ENCODE assay signal across 11 mouse cellular contexts in genomic region chr9:90055409-90055808, GRCm38 (mm10). TPM values are rescaled to one million over a fixed set of nuclear protein-coding genes. Genes with fewer than 3 reads are reported as not detected.
DNase-seq lines count a peak whose midpoint lies in the region; ATAC-seq and TF ChIP-seq lines count a peak whose summit lies in the region.
"Had no signal": no experiment of that assay in that cellular context is flagged by ENCODE, and none has a peak within 500 bp of the region (broad histone marks: within the 10 kb centered on the region; RNA-seq: fewer than 3 reads in every experiment).

No protein-coding gene starts in this region.

- no peaks in the 10 kb centered on the region for H3K36me3 ChIP-seq in heart, embryonic 13.5 days
- H3K36me3 ChIP-seq in lung, postnatal 0 days (ENCODE audit: insufficient read depth, low read length): no peaks in the 10 kb centered on the region
- H3K36me3 ChIP-seq in embryonic facial prominence, embryonic 15.5 days: no peaks in the 10 kb centered on the region
- H3K36me3 ChIP-seq in liver, embryonic 13.5 days: no peaks in the 10 kb centered on the region
- H3K36me3 ChIP-seq in thymus, adult 2 months (ENCODE audit: control insufficient read depth, insufficient read depth, low read length): no peaks in the 10 kb centered on the region
- H3K36me3 ChIP-seq: forebrain, embryonic 12.5 days had no signal

- no peak overlapping the region for H3K27ac ChIP-seq in heart, embryonic 13.5 days (replicated peaks)
- H3K27ac ChIP-seq in lung, postnatal 0 days (ENCODE audit: low read length): peak overlapping the region; percentile 94
- H3K27ac ChIP-seq in embryonic facial prominence, embryonic 15.5 days (replicated peaks): no peak overlapping the region
- H3K27ac ChIP-seq in liver, embryonic 13.5 days: no peak overlapping the region
- no peak overlapping the region for H3K27ac ChIP-seq in thymus, adult 2 months (ENCODE audit: control insufficient read depth, insufficient read depth, low read length)
- H3K27ac ChIP-seq: forebrain, embryonic 12.5 days had no signal

- peak overlapping the region; percentile 81 for H3K4me2 ChIP-seq in heart, embryonic 13.5 days
- H3K4me2 ChIP-seq in lung, postnatal 0 days (replicated peaks; ENCODE audit: low read depth, low read length): peak overlapping the region; percentile 79
- H3K4me2 ChIP-seq in embryonic facial prominence, embryonic 15.5 days (replicated peaks): peak overlapping the region; percentile 80
- H3K4me2 ChIP-seq in liver, embryonic 13.5 days: peak overlapping the region; percentile 33; the same call in 1 of the 2 replicates

- peak overlapping the region; percentile 69 for H3K4me3 ChIP-seq in heart, embryonic 13.5 days
- H3K4me3 ChIP-seq in lung, postnatal 0 days (ENCODE audit: low read depth, low read length): peak overlapping the region; percentile 72
- peak overlapping the region; percentile 51 for H3K4me3 ChIP-seq in embryonic facial prominence, embryonic 15.5 days (replicated peaks)
- H3K4me3 ChIP-seq in liver, embryonic 13.5 days (replicated peaks): peak overlapping the region; percentile 54
- H3K4me3 ChIP-seq in thymus, adult 2 months (ENCODE audit: control insufficient read depth, insufficient read depth, low read length): no peak overlapping the region

- TF ChIP-seq EP300 in lung, postnatal 0 days (IDR thresholded peaks at IDR 0.05): no peak

- 45% methylated on average over 5 of the region's 5 CpGs for WGBS in heart, embryonic 13.5 days
- 35% methylated on average over 5 of the region's 5 CpGs for WGBS in lung, postnatal 0 days
- 39% methylated on average over 5 of the region's 5 CpGs for WGBS in embryonic facial prominence, embryonic 15.5 days
- 49% methylated on average over 5 of the region's 5 CpGs for WGBS in liver, embryonic 13.5 days (ENCODE audit: insufficient replicate concordance)
- 60% methylated on average over 5 of the region's 5 CpGs for WGBS in thymus, adult 2 months

- 0 out of 2 replicates have a peak overlapping the region, but pooled peaks have one; percentile 86 for H3K9ac ChIP-seq in heart, embryonic 13.5 days
- peak overlapping the region; percentile 88 for H3K9ac ChIP-seq in lung, postnatal 0 days (replicated peaks; ENCODE audit: low read depth)
- H3K9ac ChIP-seq in embryonic facial prominence, embryonic 15.5 days: no peak overlapping the region
- H3K9ac ChIP-seq in liver, embryonic 13.5 days: no peak overlapping the region

- H3K27me3 ChIP-seq in heart, embryonic 13.5 days (replicated peaks): no peaks in the 10 kb centered on the region
- no peaks in the 10 kb centered on the region for H3K27me3 ChIP-seq in lung, postnatal 0 days (replicated peaks; ENCODE audit: insufficient read depth, low read length)
- no peaks in the 10 kb centered on the region for H3K27me3 ChIP-seq in embryonic facial prominence, embryonic 15.5 days
- H3K27me3 ChIP-seq in liver, embryonic 13.5 days: peaks cover 12% of the 10 kb centered on the region
- H3K27me3 ChIP-seq in thymus, adult 2 months (ENCODE audit: control insufficient read depth, insufficient read depth, low read length): no peaks in the 10 kb centered on the region; the same call in 1 of the 2 replicates

- no peak for DNase-seq in heart, adult 9 months (ENCODE audit: low spot score in 2 of 2)
- no peak for DNase-seq in lung, postnatal 0 days (ENCODE audit: low spot score)
- DNase-seq in lung, postnatal 10 days: no peak
- no peak for DNase-seq in liver, embryonic 13.5 days
- no peak for DNase-seq in layer of hippocampus, adult 8-10 months (ENCODE audit: low spot score in 2 of 2)
- DNase-seq in thymus, adult 2 months: no peak
- DNase-seq: thymus, postnatal 25 days had no signal

- H3K9me3 ChIP-seq in heart, embryonic 13.5 days: no peaks in the 10 kb centered on the region
- H3K9me3 ChIP-seq in lung, postnatal 0 days (ENCODE audit: low read length): no peaks in the 10 kb centered on the region
- H3K9me3 ChIP-seq in embryonic facial prominence, embryonic 15.5 days (replicated peaks): no peaks in the 10 kb centered on the region
- H3K9me3 ChIP-seq in liver, embryonic 13.5 days (replicated peaks): no peaks in the 10 kb centered on the region
- H3K9me3 ChIP-seq: forebrain, embryonic 12.5 days had no signal

- no peak for ATAC-seq in heart, embryonic 13.5 days (ENCODE audit: extremely low read depth, insufficient number of reproducible peaks, low FRiP score, low TSS enrichment)
- ATAC-seq in lung, postnatal 0 days: no peak
- ATAC-seq in embryonic facial prominence, embryonic 15.5 days (ENCODE audit: insufficient number of reproducible peaks, low FRiP score, low TSS enrichment, low read depth): no peak
- no peak for ATAC-seq in liver, embryonic 13.5 days (ENCODE audit: low read depth)
- ATAC-seq: activated CD4-positive, CD25-positive, alpha-beta regulatory T cell, adult 4 months had no signal

- H3K4me1 ChIP-seq in heart, embryonic 13.5 days: peaks cover 8% of the 10 kb centered on the region; the same call in 1 of the 2 replicates
- H3K4me1 ChIP-seq in lung, postnatal 0 days (ENCODE audit: insufficient read depth, low read depth, low read length): no peaks in the 10 kb centered on the region
- H3K4me1 ChIP-seq in embryonic facial prominence, embryonic 15.5 days: 0 out of 2 replicates have a peak, but pooled peaks cover 6% of the 10 kb centered on the region
- H3K4me1 ChIP-seq in liver, embryonic 13.5 days (replicated peaks): 0 out of 2 replicates have a peak, but pooled peaks cover 2% of the 10 kb centered on the region
- H3K4me1 ChIP-seq in thymus, adult 2 months (replicated peaks; ENCODE audit: control insufficient read depth, insufficient read depth, low read length): no peaks in the 10 kb centered on the region

- no peak for TF ChIP-seq CTCF in lung, postnatal 0 days (IDR thresholded peaks at IDR 0.05)
- no peak for TF ChIP-seq CTCF in thymus, adult 2 months (IDR thresholded peaks at IDR 0.05; ENCODE audit: borderline replicate concordance, control insufficient read depth, extremely low read depth, insufficient read depth, low read length, poor library complexity)

- no peak for TF ChIP-seq POLR2A in thymus, adult 2 months (IDR thresholded peaks at IDR 0.05; ENCODE audit: control insufficient read depth, extremely low read depth, insufficient read depth, low read length, poor library complexity)

RNA-seq across cellular contexts. Expression of gene Ctsh, which starts 1.5 kb away (rescaled TPM):
- polyA plus RNA-seq in heart, embryonic 13.5 days (2015; fragmentation: Nextera tagmentation; extraction: Ambion mirVana): 46.5 and 49.8 TPM in 2 replicates
- 2,236 and 2,487 TPM in 2 replicates for polyA plus RNA-seq in lung, postnatal 0 days (2015; fragmentation: Nextera tagmentation; extraction: Ambion mirVana)
- 58.9 and 67.1 TPM in 2 replicates for polyA plus RNA-seq in embryonic facial prominence, embryonic 15.5 days (2015; fragmentation: Nextera tagmentation; extraction: Ambion mirVana)
- 53.1 and 57.5 TPM in 2 replicates for polyA plus RNA-seq in liver, embryonic 13.5 days (2015; fragmentation: Nextera tagmentation; extraction: Ambion mirVana)
- total RNA-seq in layer of hippocampus, adult 8-10 months (2022): 10 to 100 TPM; 11.7 to 56.6 (median 34.5) TPM
- 35.3 and 38.9 TPM in 2 replicates for polyA plus RNA-seq in thymus, adult 2 months (2012; rRNA removed)

RNA-seq across cellular contexts. Expression of gene Morf4l1, which starts 59.2 kb away (rescaled TPM):
- 332 and 344 TPM in 2 replicates for polyA plus RNA-seq in heart, embryonic 13.5 days (2015; fragmentation: Nextera tagmentation; extraction: Ambion mirVana)
- 283 and 290 TPM in 2 replicates for polyA plus RNA-seq in lung, postnatal 0 days (2015; fragmentation: Nextera tagmentation; extraction: Ambion mirVana)
- 429 and 455 TPM in 2 replicates for polyA plus RNA-seq in embryonic facial prominence, embryonic 15.5 days (2015; fragmentation: Nextera tagmentation; extraction: Ambion mirVana)
- 141 and 164 TPM in 2 replicates for polyA plus RNA-seq in liver, embryonic 13.5 days (2015; fragmentation: Nextera tagmentation; extraction: Ambion mirVana)
- 100 to 1,000 TPM; 417 to 460 (median 434) TPM for total RNA-seq in layer of hippocampus, adult 8-10 months (2022)
- 93.0 and 104 TPM in 2 replicates for polyA plus RNA-seq in thymus, adult 2 months (2012; rRNA removed)

Comparison
In these comparisons a context has a peak if more than half of its experiments do, and no peak if none do; other contexts are left out.
1. H3K9ac ChIP-seq: peak in heart, embryonic 13.5 days (single experiment) and lung, postnatal 0 days (single experiment); none in embryonic facial prominence, embryonic 15.5 days (single experiment) and liver, embryonic 13.5 days (single experiment).
2. RNA of gene Ctsh, which starts 1.5 kb away (polyA plus RNA-seq): 2,236 to 2,487 TPM in lung, postnatal 0 days; 58.9 to 67.1 TPM in embryonic facial prominence, embryonic 15.5 days, 53.1 to 57.5 TPM in liver, embryonic 13.5 days, 46.5 to 49.8 TPM in heart, embryonic 13.5 days and 35.3 to 38.9 TPM in thymus, adult 2 months; every median in the first group is over 10 times any median in the second.
3. Peak in every context shown above with its lines, with median percentiles within 50 percentile points of each other: H3K4me2 ChIP-seq.